Mouse (Mus musculus) midbrain, postnatal 0 days (tissue): Measurements from ENCODE around the gene Ldlrad3. TPM values are rescaled to one million over a fixed set of nuclear protein-coding genes. Genes with fewer than 3 reads are reported as not detected.

Experiments used
- ATAC-seq: fragments of 200-750 bp; cut with Nextera tagmentation; 2 replicates; pipeline ENCODE4 v1.8.0; 2017; ENCODE audit warnings: moderate number of reproducible peaks, mild to moderate bottlenecking, moderate TSS enrichment, moderate library complexity; ENCODE audit not compliant: low FRiP score
- DNase-seq: peaks from one replicate; pipeline ENCODE4 v3.0.0-alpha.2; 2015; ENCODE audit warnings: low spot score
- H3K27ac ChIP-seq: fragments of 300-500 bp; sonication (generic); 2 replicates; pipeline ENCODE4 v1.5.1; 2014; ENCODE audit warnings: low read depth, mild to moderate bottlenecking, low read length, mixed read lengths
- H3K27me3 ChIP-seq: fragments of 300-500 bp; sonication (generic); 2 replicates; pipeline ENCODE4 v1.6.1; 2014; ENCODE audit warnings: low read length, control low read depth, mixed read lengths; ENCODE audit not compliant: insufficient read depth
- H3K36me3 ChIP-seq: fragments of 300-500 bp; sonication (generic); 2 replicates; pipeline ENCODE4 v1.6.1; 2014; ENCODE audit warnings: low read length, control low read depth, mixed read lengths; ENCODE audit not compliant: insufficient read depth
- H3K4me1 ChIP-seq: fragments of 300-500 bp; sonication (generic); 2 replicates; pipeline ENCODE4 v1.6.1; 2014; ENCODE audit warnings: mild to moderate bottlenecking, control low read depth, antibody characterized with exemption, low read length, mixed read lengths; ENCODE audit not compliant: insufficient read depth
- H3K4me2 ChIP-seq: fragments of 300-500 bp; sonication (generic); 2 replicates; pipeline ENCODE4 v1.6.1; 2014; ENCODE audit warnings: low read depth, mild to moderate bottlenecking, low read length, mixed read lengths; ENCODE audit not compliant: poor library complexity, severe bottlenecking
- H3K4me3 ChIP-seq: fragments of 300-500 bp; sonication (generic); 2 replicates; pipeline ENCODE4 v1.5.1; 2014; ENCODE audit warnings: low read depth, mild to moderate bottlenecking, low read length, moderate library complexity
- H3K9ac ChIP-seq: fragments of 300-500 bp; sonication (generic); replicated peaks from 2 replicates; pipeline ENCODE4 v1.6.1; 2014; ENCODE audit warnings: mild to moderate bottlenecking, low read length, moderate library complexity, mixed read lengths; ENCODE audit not compliant: poor library complexity, severe bottlenecking
- H3K9me3 ChIP-seq: fragments of 300-500 bp; sonication (generic); 2 replicates; pipeline ENCODE4 v1.6.1; 2016; ENCODE audit warnings: low read length, control low read depth
- CTCF ChIP-seq: IDR thresholded peaks from 2 replicates; pipeline ENCODE4 v1.5.1; 2016; ENCODE audit warnings: antibody characterized with exemption, mild to moderate bottlenecking
- WGBS: fragments of 180-500 bp; shearing (Covaris S2); extraction: QIAGEN DNeasy Blood & Tissue Kit; methylation state at CpG from one replicate; pipeline ENCODE4 v1.1.7; 2014; 5-methylcytosine and 5-hydroxymethylcytosine counted together
- polyA plus RNA-seq: library from polyadenylated mRNA; unstranded; fragments of >200 nt; fragmentation: Nextera tagmentation; extraction: Ambion mirVana; gene quantifications from 2 replicates; pipeline ENCODE4 v1.2.1, GENCODE M21; 2015
- total RNA-seq: library from RNA; depleted of rRNA; stranded (reverse); fragments of >200 nt; gene quantifications from 2 replicates; pipeline ENCODE4 v1.2.3, GENCODE M21; 2014

Ldlrad3 gene
- total and polyA plus RNA-seq, 2 experiments from 2014 or later, result 18.4 to 25.0 TPM

GRCm38 (mm10) chr2:102040456-102040855, 145.7 kb downstream of the Ldlrad3 start:
- DNase-seq (no peak), ATAC-seq (no peak)
- H3K4me3 ChIP-seq, result no peak overlapping the region
- H3K4me2 ChIP-seq, result no peak overlapping the region
- H3K9ac ChIP-seq, result no peak overlapping the region
- peaks cover 7% of the 10 kb centered on the region; the same call in 1 of the 2 replicates for H3K4me1 ChIP-seq
- no peak for TF ChIP-seq CTCF
- H3K27me3 ChIP-seq, result no peaks in the 10 kb centered on the region
- no peaks in the 10 kb centered on the region for H3K9me3 ChIP-seq
- H3K36me3 ChIP-seq, result no peaks in the 10 kb centered on the region
- 90% methylated on average over 5 of the region's 5 CpGs for WGBS
- H3K27ac ChIP-seq, result no peak overlapping the region

- TF ChIP-seq CTCF, result no peak
- H3K4me1 ChIP-seq, result peaks cover 7% of the 10 kb centered on the region; the same call in 1 of the 2 replicates
- H3K36me3 ChIP-seq, result no peaks in the 10 kb centered on the region
- no peaks in the 10 kb centered on the region for H3K27me3 ChIP-seq
- WGBS, result 82% methylated on average over 2 of the region's 2 CpGs
- H3K4me3 ChIP-seq, result no peak overlapping the region
- H3K27ac ChIP-seq, result no peak overlapping the region
- no peaks in the 10 kb centered on the region for H3K9me3 ChIP-seq
- H3K9ac ChIP-seq, result no peak overlapping the region
- no peak for DNase-seq
- no peak for ATAC-seq
- H3K4me2 ChIP-seq, result no peak overlapping the region
Measured at GRCm38 (mm10) chr2:102040011-102040410, 146.2 kb downstream of the Ldlrad3 start.

- no peak overlapping the region for H3K27ac ChIP-seq
- WGBS, result 93% methylated on average over 7 of the region's 7 CpGs
- no peak for ATAC-seq
Measured at GRCm38 (mm10) chr2:102038895-102039667, 147.1 kb downstream of the Ldlrad3 start.

GRCm38 (mm10) chr2:102038229-102038894, 147.8 kb downstream of the Ldlrad3 start:
- no peaks in the 10 kb centered on the region for H3K27me3 ChIP-seq
- WGBS, result 32% methylated on average over 10 of the region's 10 CpGs
- no peak for TF ChIP-seq CTCF
- ATAC-seq, result peak; percentile 64; the same call in 1 of the 2 replicates
- H3K9ac ChIP-seq, result no peak overlapping the region
- H3K4me3 ChIP-seq, result no peak overlapping the region
- H3K36me3 ChIP-seq, result no peaks in the 10 kb centered on the region
- peaks cover 9% of the 10 kb centered on the region; the same call in 1 of the 2 replicates for H3K4me1 ChIP-seq
- no peak overlapping the region for H3K4me2 ChIP-seq
- no peak overlapping the region for H3K27ac ChIP-seq
- peak; percentile 88 for DNase-seq
- H3K9me3 ChIP-seq, result no peaks in the 10 kb centered on the region

More at GRCm38 (mm10) chr2:102038895-102039667, 147.1 kb downstream of the Ldlrad3 start:
- no peak for DNase-seq
- TF ChIP-seq CTCF, result no peak
- Histone ChIP-seq H3K4me2 (no peak overlapping the region), H3K4me3 (no peak overlapping the region), H3K36me3 (no peaks in the 10 kb centered on the region), H3K4me1 (peaks cover 7% of the 10 kb centered on the region; the same call in 1 of the 2 replicates), H3K27me3 (no peaks in the 10 kb centered on the region), H3K9ac (no peak overlapping the region), H3K9me3 (no peaks in the 10 kb centered on the region)

- no peaks in the 10 kb centered on the region for H3K36me3 ChIP-seq
- DNase-seq (no peak), ATAC-seq (peak; percentile 45; the same call in 1 of the 2 replicates)
- no peak overlapping the region for H3K4me2 ChIP-seq
- H3K27me3 ChIP-seq, result no peaks in the 10 kb centered on the region
- 0 out of 2 replicates have a peak overlapping the region, but pooled peaks have one; percentile 14 for H3K9ac ChIP-seq
- TF ChIP-seq CTCF, result peak; percentile 52
- H3K4me3 ChIP-seq, result no peak overlapping the region
- WGBS, result 41% methylated on average over 18 of the region's 18 CpGs
- H3K27ac ChIP-seq, result peak overlapping the region; percentile 57
- H3K4me1 ChIP-seq, result peaks cover 12% of the 10 kb centered on the region
- H3K9me3 ChIP-seq, result no peaks in the 10 kb centered on the region
Measured at GRCm38 (mm10) chr2:102036665-102037511, 149.3 kb downstream of the Ldlrad3 start.
